Mouse (Mus musculus): ENCODE measurements around the gene Cks1b. TPM values are rescaled to one million over a fixed set of nuclear protein-coding genes. Genes with fewer than 3 reads are reported as not detected.
A peak's percentile ranks its signal among the peaks of the same experiment; 100 is the strongest.

Gene Cks1b
- total and polyA plus RNA-seq, 3 experiments: 177 to 438 (median 271) TPM

DNA sequence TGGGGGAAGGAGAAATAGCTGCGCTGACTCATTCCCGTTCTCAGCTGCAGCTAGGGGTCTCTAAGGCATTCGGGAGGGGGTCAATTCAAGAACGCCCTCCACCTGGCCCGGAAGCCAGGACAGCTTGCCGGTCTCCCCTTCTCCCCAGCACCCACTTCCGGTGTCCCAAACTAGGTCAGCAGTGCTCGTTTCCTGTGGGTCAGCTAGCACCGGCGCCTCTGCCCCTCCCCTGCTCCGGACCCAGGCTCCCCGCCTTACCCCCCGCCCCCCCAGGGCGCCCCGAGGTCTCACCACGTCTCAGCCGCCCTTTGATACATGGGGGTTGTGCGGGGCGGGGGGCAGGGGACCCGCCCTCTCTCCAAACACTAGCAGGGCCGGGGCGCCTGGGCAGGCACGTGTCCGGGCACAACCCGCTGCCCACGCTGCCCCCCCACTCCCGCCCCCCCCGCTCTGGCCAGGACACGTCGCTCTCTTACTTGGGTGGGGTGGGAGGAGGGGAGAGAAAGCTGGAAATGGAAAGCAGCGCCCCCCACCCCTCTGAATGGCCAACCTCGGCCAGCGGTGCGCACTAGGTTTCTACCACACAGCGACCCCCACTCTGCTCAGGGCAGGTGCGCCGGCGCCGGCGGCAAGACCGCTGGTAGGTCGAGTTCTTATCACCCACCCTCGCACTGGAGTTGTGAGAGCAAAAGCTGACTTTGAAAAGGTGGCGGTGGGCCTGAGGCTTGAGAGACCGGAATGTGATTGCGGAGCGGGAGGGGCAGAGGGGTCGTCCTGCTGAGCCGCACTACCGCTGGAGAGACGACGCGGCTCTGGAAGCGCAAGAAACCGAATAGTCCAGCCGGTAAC lies 26.3 kb downstream of the Cks1b start (continued):
- TF ChIP-seq SMC3 (IDR thresholded peaks at IDR 0.05; ENCODE audit: low read depth, low read length) (no peak), TAL1 (IDR thresholded peaks at IDR 0.05; ENCODE audit: low read length) (no peak), POLR2AphosphoS2 (IDR thresholded peaks at IDR 0.05; ENCODE audit: low read length) (no peak), HCFC1 (IDR thresholded peaks at IDR 0.05; ENCODE audit: low read depth, low read length) (peak; percentile 50; the same call in 1 of the 2 replicates), MYC (IDR thresholded peaks at IDR 0.05; ENCODE audit: low read depth, low read length) (no peak), GABPA (IDR thresholded peaks at IDR 0.05; ENCODE audit: low read depth, low read length) (no peak), MYB (IDR thresholded peaks at IDR 0.05; ENCODE audit: low read depth, low read length) (no peak), ELF1 (IDR thresholded peaks at IDR 0.05; ENCODE audit: low read depth, low read length) (peak; percentile 55; the same call in 1 of the 2 replicates), CHD2 (IDR thresholded peaks at IDR 0.05; ENCODE audit: low read length) (no peak), ZC3H11A (IDR thresholded peaks at IDR 0.05; ENCODE audit: low read depth, low read length) (no peak), BHLHE40 (IDR thresholded peaks at IDR 0.05; ENCODE audit: borderline replicate concordance, low read depth, low read length) (no peak), SIN3A (IDR thresholded peaks at IDR 0.05; ENCODE audit: low read length) (peak; percentile 71), RAD21 (IDR thresholded peaks at IDR 0.05; ENCODE audit: low read depth, low read length) (no peak), MXI1 (IDR thresholded peaks at IDR 0.05; ENCODE audit: low read depth, low read length) (peak; percentile 63), MAX (IDR thresholded peaks at IDR 0.05; ENCODE audit: low read length) (peak; percentile 42; the same call in 1 of the 2 replicates), POLR2AphosphoS5 (IDR thresholded peaks at IDR 0.05; ENCODE audit: borderline replicate concordance, low read depth, low read length) (no peak), TCF12 (IDR thresholded peaks at IDR 0.05; ENCODE audit: low read depth, low read length) (peak; percentile 36; the same call in 1 of the 2 replicates)

DNA sequence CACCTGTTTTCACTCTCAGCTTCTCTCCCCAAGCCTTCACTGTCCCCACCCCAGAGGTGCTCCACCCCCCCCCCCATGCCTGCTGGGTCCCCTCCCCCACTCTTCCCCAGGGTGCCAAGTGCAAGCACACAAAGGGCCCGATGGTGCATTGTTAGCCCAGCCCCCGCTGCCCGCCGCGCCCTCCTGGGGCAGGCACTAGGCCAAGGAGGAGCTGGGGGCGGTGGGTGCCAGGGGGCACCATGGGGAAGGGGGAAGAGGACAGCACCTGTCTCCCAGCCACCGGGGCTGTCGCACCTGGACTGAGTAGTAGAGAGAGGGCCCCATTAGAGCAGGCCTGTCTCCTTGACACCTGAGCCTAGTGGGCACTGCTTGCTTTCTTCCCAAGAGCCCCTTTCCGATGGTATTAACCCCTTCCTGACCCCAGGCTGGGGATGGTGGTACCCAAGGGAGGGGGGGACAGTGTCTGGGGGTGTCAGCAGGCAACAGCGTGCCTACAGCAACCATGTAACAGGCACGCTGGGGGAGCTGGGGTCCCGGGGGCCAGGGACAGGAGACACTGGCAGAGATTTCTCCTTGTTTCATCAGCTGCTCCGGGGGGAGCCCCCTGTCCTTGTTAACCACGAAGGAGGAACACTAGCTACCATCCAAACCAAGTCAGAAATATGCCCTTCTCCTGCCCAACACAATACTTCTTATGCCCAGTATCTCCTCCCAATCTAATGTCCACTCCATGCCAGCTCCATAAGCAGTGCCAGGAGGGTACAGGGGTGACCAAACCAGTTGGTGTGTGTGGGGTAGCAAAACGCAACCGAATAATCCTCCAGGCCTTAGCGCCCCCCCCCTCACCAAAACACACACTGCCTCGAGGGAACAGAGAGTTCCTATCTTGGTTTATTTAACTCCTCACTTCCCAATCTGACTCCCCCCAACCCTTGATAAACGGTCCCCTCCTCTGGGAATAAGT lies 27.2 kb downstream of the Cks1b start:
- peaks cover 11 to 39% of the 10 kb centered on the region in 2 experiments for H3K4me1 ChIP-seq (ENCODE audit: control insufficient read depth in 1 of 2, insufficient read depth in 2 of 2, low read length in 2 of 2)
- no peaks in the 10 kb centered on the region for H3K27me3 ChIP-seq (ENCODE audit: control insufficient read depth in 1 of 2, insufficient read depth in 2 of 2, low read length in 2 of 2)
- H3K27ac ChIP-seq (ENCODE audit: control insufficient read depth, low read depth, low read length): peak overlapping the region; percentile 82
- peak overlapping the region; percentile 83 for H3K9ac ChIP-seq (ENCODE audit: control insufficient read depth, low read depth, low read length, poor library complexity, severe bottlenecking)
- H3K79me2 ChIP-seq (ENCODE audit: control insufficient read depth, insufficient read depth, low read length, poor library complexity): peaks cover 16% of the 10 kb centered on the region
- H3K36me3 ChIP-seq (ENCODE audit: control insufficient read depth in 1 of 2, insufficient read depth in 2 of 2, low read length in 2 of 2): peaks cover 0 to 30% of the 10 kb centered on the region in 2 experiments; a peak in 2 of 4 replicates
- H3K4me3 ChIP-seq (ENCODE audit: control insufficient read depth in 1 of 2, insufficient read depth in 1 of 2, low read depth in 2 of 2, low read length in 2 of 2): peak overlapping the region; percentile 86 to 94
- DNase-seq (ENCODE audit: low read depth, low spot score): peak; percentile 72
- H3K9me3 ChIP-seq (replicated peaks; ENCODE audit: insufficient read depth, low read length): no peaks in the 10 kb centered on the region
- 0 out of 2 replicates have a peak, but pooled peaks have one; percentile 13 for TF ChIP-seq BHLHE40 (IDR thresholded peaks at IDR 0.05; ENCODE audit: borderline replicate concordance, low read depth, low read length)
- TF ChIP-seq CTCF (IDR thresholded peaks at IDR 0.05 in 2 of 3, conservative IDR thresholded peaks at IDR 0.05 in 1 of 3; ENCODE audit: control insufficient read depth in 1 of 3, insufficient read depth in 1 of 3, low read depth in 2 of 3, low read length in 3 of 3, poor library complexity in 1 of 3, severe bottlenecking in 1 of 3): no peak
- TF ChIP-seq ZC3H11A (IDR thresholded peaks at IDR 0.05; ENCODE audit: low read depth, low read length): no peak
- peak; percentile 4 to 42; a peak in 2 of 4 replicates for TF ChIP-seq EP300 (IDR thresholded peaks at IDR 0.05; ENCODE audit: low read depth in 1 of 2, low read length in 2 of 2)
- peak; percentile 7; the same call in 1 of the 2 replicates for TF ChIP-seq SIN3A (IDR thresholded peaks at IDR 0.05; ENCODE audit: low read length)
- TF ChIP-seq POLR2A (IDR thresholded peaks at IDR 0.05; ENCODE audit: control insufficient read depth in 1 of 2, insufficient read depth in 1 of 2, low read depth in 1 of 2, low read length in 2 of 2, poor library complexity in 1 of 2): no peak; a peak in 1 of 4 replicates
- TF ChIP-seq JUND (IDR thresholded peaks at IDR 0.05; ENCODE audit: low read depth, low read length): no peak
- TF ChIP-seq RCOR1 (IDR thresholded peaks at IDR 0.05; ENCODE audit: low read depth, low read length): 0 out of 2 replicates have a peak, but pooled peaks have one; percentile 13
- TF ChIP-seq ETS1 (IDR thresholded peaks at IDR 0.05; ENCODE audit: low read depth, low read length): no peak
- TF ChIP-seq UBTF (IDR thresholded peaks at IDR 0.05; ENCODE audit: borderline replicate concordance, insufficient read depth, low read depth, low read length): no peak
- TF ChIP-seq ELF1 (IDR thresholded peaks at IDR 0.05; ENCODE audit: low read depth, low read length): 0 out of 2 replicates have a peak, but pooled peaks have one; percentile 20
- TF ChIP-seq TCF12 (IDR thresholded peaks at IDR 0.05; ENCODE audit: low read depth, low read length): peak; percentile 3; the same call in 1 of the 2 replicates
- no peak for TF ChIP-seq TBP (IDR thresholded peaks at IDR 0.05; ENCODE audit: low read depth, low read length)
